Mouse (Mus musculus) heart, postnatal 0 days (tissue): Measurements from ENCODE around the gene Zwilch. TPM values are rescaled to one million over a fixed set of nuclear protein-coding genes. Genes with fewer than 3 reads are reported as not detected.
"Not testable (repeated sequence)": the region's sequence is repeated elsewhere in the genome, so short reads cannot be mapped to it uniquely, and the experiment has no call there.

Experiments
- ATAC-seq: fragments of 200-750 bp; cut with Nextera tagmentation; 2 replicates; pipeline ENCODE4 v1.8.0; 2017; ENCODE audit warnings: low read depth, moderate number of reproducible peaks, moderate library complexity; ENCODE audit not compliant: insufficient read depth
- DNase-seq: peaks from one replicate; pipeline ENCODE4 v3.0.0-alpha.2; 2016; ENCODE audit warnings: low spot score
- H3K27ac ChIP-seq: fragments of 300-500 bp; sonication (generic); 2 replicates; pipeline ENCODE4 v1.5.1; 2014; ENCODE audit warnings: low read depth, mild to moderate bottlenecking
- H3K27me3 ChIP-seq: fragments of 300-500 bp; sonication (generic); 2 replicates; pipeline ENCODE4 v1.6.1; 2014; ENCODE audit warnings: low read length, mixed read lengths; ENCODE audit not compliant: control insufficient read depth, insufficient read depth
- H3K36me3 ChIP-seq: fragments of 300-500 bp; sonication (generic); replicated peaks from 2 replicates; pipeline ENCODE4 v1.6.1; 2014; ENCODE audit warnings: low read length, mixed read lengths; ENCODE audit not compliant: control insufficient read depth, insufficient read depth
- H3K4me1 ChIP-seq: fragments of 300-500 bp; sonication (generic); 2 replicates; pipeline ENCODE4 v1.6.1; 2014; ENCODE audit warnings: antibody characterized with exemption; ENCODE audit not compliant: control insufficient read depth, insufficient read depth
- H3K4me2 ChIP-seq: fragments of 300-500 bp; sonication (generic); 2 replicates; pipeline ENCODE4 v1.6.1; 2014; ENCODE audit warnings: low read depth, mild to moderate bottlenecking, low read length, moderate library complexity
- H3K4me3 ChIP-seq: fragments of 300-500 bp; sonication (generic); 2 replicates; pipeline ENCODE4 v1.5.1; 2014; ENCODE audit warnings: low read depth, low read length
- H3K9ac ChIP-seq: fragments of 300-500 bp; sonication (generic); replicated peaks from 2 replicates; pipeline ENCODE4 v1.6.1; 2014; ENCODE audit warnings: low read depth, low read length, mixed read lengths
- H3K9me3 ChIP-seq: fragments of 300-500 bp; sonication (generic); replicated peaks from 2 replicates; pipeline ENCODE4 v1.6.1; 2016; ENCODE audit warnings: low read length; ENCODE audit not compliant: control insufficient read depth
- CTCF ChIP-seq: IDR thresholded peaks from 2 replicates; pipeline ENCODE4 v1.5.1; 2016; ENCODE audit warnings: antibody characterized with exemption, control low read depth, low read depth
- EP300 ChIP-seq: IDR thresholded peaks from 2 replicates; pipeline ENCODE4 v1.6.1; 2016; ENCODE audit warnings: antibody characterized with exemption, low read depth
- WGBS: fragments of 180-500 bp; shearing (Covaris S2); extraction: QIAGEN DNeasy Blood & Tissue Kit; methylation state at CpG from one replicate; pipeline ENCODE4 v1.1.7; 2014; 5-methylcytosine and 5-hydroxymethylcytosine counted together
- polyA plus RNA-seq: library from polyadenylated mRNA; unstranded; fragments of >200 nt; fragmentation: Nextera tagmentation; extraction: Ambion mirVana; gene quantifications from 2 replicates; pipeline ENCODE4 v1.2.1, GENCODE M21; 2015
- total RNA-seq: library from RNA; depleted of rRNA; stranded (reverse); fragments of >200 nt; gene quantifications from 2 replicates; pipeline ENCODE4 v1.2.3, GENCODE M21; 2014; ENCODE audit warnings: low replicate concordance

The Zwilch gene
- total and polyA plus RNA-seq, 2 experiments from 2014 or later: 3.8 to 9.8 TPM

GRCm38 (mm10) chr9:64195554-64195953 is 22.6 kb upstream of the Zwilch start:
- H3K27ac ChIP-seq: no peak overlapping the region
- H3K4me2 ChIP-seq: no peak overlapping the region
- H3K4me1 ChIP-seq: 0 out of 2 replicates have a peak, but pooled peaks cover 3% of the 10 kb centered on the region
- no peak overlapping the region for H3K4me3 ChIP-seq
- DNase-seq: no peak
- no peaks in the 10 kb centered on the region for H3K27me3 ChIP-seq
- TF ChIP-seq CTCF (no peak), EP300 (no peak)
- H3K9me3 ChIP-seq: no peaks in the 10 kb centered on the region
- H3K9ac ChIP-seq: no peak overlapping the region
- peaks cover 37% of the 10 kb centered on the region for H3K36me3 ChIP-seq
- no peak for ATAC-seq
- WGBS: 37% methylated on average over 4 of the region's 4 CpGs

GRCm38 (mm10) chr9:64193879-64194278 is 21.0 kb upstream of the Zwilch start:
- ATAC-seq (no peak), DNase-seq (no peak)
- TF ChIP-seq EP300: no peak
- no peak for TF ChIP-seq CTCF
- Histone ChIP-seq H3K4me3 (no peak overlapping the region), H3K27me3 (no peaks in the 10 kb centered on the region), H3K9me3 (no peaks in the 10 kb centered on the region), H3K4me2 (no peak overlapping the region), H3K36me3 (peaks cover 54% of the 10 kb centered on the region), H3K27ac (no peak overlapping the region), H3K9ac (no peak overlapping the region), H3K4me1 (0 out of 2 replicates have a peak, but pooled peaks cover 3% of the 10 kb centered on the region)
- WGBS: 96% methylated on average over 1 of the region's 1 CpGs

- H3K9me3 ChIP-seq: no peaks in the 10 kb centered on the region
- ATAC-seq (no peak), DNase-seq (no peak)
- no peak overlapping the region for H3K4me2 ChIP-seq
- peaks cover 5% of the 10 kb centered on the region; the same call in 1 of the 2 replicates for H3K4me1 ChIP-seq
- no peak overlapping the region for H3K4me3 ChIP-seq
- peaks cover 76% of the 10 kb centered on the region for H3K36me3 ChIP-seq
- WGBS: 87% methylated on average over 5 of the region's 5 CpGs
- no peak overlapping the region for H3K27ac ChIP-seq
- no peaks in the 10 kb centered on the region for H3K27me3 ChIP-seq
- H3K9ac ChIP-seq: no peak overlapping the region
- no peak for TF ChIP-seq CTCF
- no peak for TF ChIP-seq EP300
Measured at GRCm38 (mm10) chr9:64184166-64184840, 11.4 kb upstream of the Zwilch start.

- H3K4me2 ChIP-seq, H3K9ac ChIP-seq, H3K4me1 ChIP-seq, DNase-seq, H3K27ac ChIP-seq, H3K27me3 ChIP-seq, H3K4me3 ChIP-seq, H3K9me3 ChIP-seq, ATAC-seq: not testable (repeated sequence)
- H3K36me3 ChIP-seq: peaks cover 72% of the 10 kb centered on the region
- WGBS: 86% methylated on average over 5 of the region's 5 CpGs
Measured at GRCm38 (mm10) chr9:64183295-64183694, 10.4 kb upstream of the Zwilch start.

GRCm38 (mm10) chr9:64178974-64179646 is 6.2 kb upstream of the Zwilch start, which contains the start of gene Snapc5:
Gene Snapc5, plus strand, starts transcription at chr9:64179274.
- WGBS: under 1% methylated on average over 35 of the region's 35 CpGs
- H3K27ac ChIP-seq: peak within 1 kb of the TSS; percentile 81
- DNase-seq (peak; percentile 95), ATAC-seq (peak; percentile 97)
- peaks cover 71% of the 10 kb centered on the region for H3K36me3 ChIP-seq
- no peaks in the 10 kb centered on the region for H3K9me3 ChIP-seq
- H3K4me1 ChIP-seq: peaks cover 8% of the 10 kb centered on the region
- peak within 1 kb of the TSS; percentile 57 for H3K4me2 ChIP-seq
- H3K4me3 ChIP-seq: peak within 1 kb of the TSS; percentile 62
- TF ChIP-seq EP300 (no peak), CTCF (peak; percentile 58)
- no peaks in the 10 kb centered on the region for H3K27me3 ChIP-seq
- peak within 1 kb of the TSS; percentile 49 for H3K9ac ChIP-seq
